Mouse (Mus musculus) limb, embryonic 12.5 days (tissue): Measurements from ENCODE around the gene Bbx. TPM values are rescaled to one million over a fixed set of nuclear protein-coding genes. Genes with fewer than 3 reads are reported as not detected.
A peak's percentile ranks its signal among the peaks of the same experiment; 100 is the strongest.

Source experiments
- ATAC-seq: fragments of 200-750 bp; cut with Nextera tagmentation; 2 replicates; pipeline ENCODE4 v1.8.0; 2017; ENCODE audit warnings: low read depth, moderate TSS enrichment; ENCODE audit not compliant: insufficient number of reproducible peaks, insufficient read depth, low FRiP score, low TSS enrichment
- H3K27ac ChIP-seq: fragments of 300-500 bp; sonication (generic); 2 replicates; pipeline ENCODE4 v1.5.1; 2016; ENCODE audit warnings: mild to moderate bottlenecking, moderate library complexity
- H3K27me3 ChIP-seq: fragments of 300-500 bp; sonication (generic); 2 replicates; pipeline ENCODE4 v1.6.1; 2016; ENCODE audit warnings: mild to moderate bottlenecking, moderate library complexity
- H3K36me3 ChIP-seq: fragments of 300-500 bp; sonication (generic); 2 replicates; pipeline ENCODE4 v1.6.1; 2016; ENCODE audit warnings: mild to moderate bottlenecking, moderate library complexity
- H3K4me1 ChIP-seq: fragments of 300-500 bp; sonication (generic); replicated peaks from 2 replicates; pipeline ENCODE4 v1.6.1; 2016
- H3K4me2 ChIP-seq: fragments of 300-500 bp; sonication (generic); 2 replicates; pipeline ENCODE4 v1.6.1; 2016; ENCODE audit warnings: mild to moderate bottlenecking, moderate library complexity
- H3K4me3 ChIP-seq: fragments of 300-500 bp; sonication (generic); replicated peaks from 2 replicates; pipeline ENCODE4 v1.5.1; 2016; ENCODE audit warnings: mild to moderate bottlenecking
- H3K9ac ChIP-seq: fragments of 300-500 bp; sonication (generic); replicated peaks from 2 replicates; pipeline ENCODE4 v1.6.1; 2016; ENCODE audit warnings: mild to moderate bottlenecking, moderate library complexity
- H3K9me3 ChIP-seq: fragments of 300-500 bp; sonication (generic); 2 replicates; pipeline ENCODE4 v1.6.1; 2016; ENCODE audit warnings: mild to moderate bottlenecking, moderate library complexity
- WGBS: fragments of 180-500 bp; shearing (Covaris S2); methylation state at CpG from one replicate; pipeline ENCODE4 v1.1.7; 2016; 5-methylcytosine and 5-hydroxymethylcytosine counted together
- polyA plus RNA-seq: library from polyadenylated mRNA; unstranded; fragments of >200 nt; fragmentation: Nextera tagmentation; extraction: Ambion mirVana; gene quantifications from 2 replicates; pipeline ENCODE4 v1.2.1, GENCODE M21; 2016

Gene Bbx
- polyA plus RNA-seq, 1 experiment from 2014 or later: 46.6 TPM

- Histone ChIP-seq H3K4me1 (no peaks in the 10 kb centered on the region), H3K9me3 (no peaks in the 10 kb centered on the region), H3K4me2 (no peak overlapping the region), H3K36me3 (peaks cover 40% of the 10 kb centered on the region), H3K4me3 (no peak overlapping the region), H3K27ac (no peak overlapping the region), H3K27me3 (no peaks in the 10 kb centered on the region), H3K9ac (no peak overlapping the region)
- WGBS: 96% methylated on average over 15 of the region's 15 CpGs
- no peak for ATAC-seq
Measured at GRCm38 (mm10) chr16:50200214-50200613, 232.0 kb downstream of the Bbx start.

DNA sequence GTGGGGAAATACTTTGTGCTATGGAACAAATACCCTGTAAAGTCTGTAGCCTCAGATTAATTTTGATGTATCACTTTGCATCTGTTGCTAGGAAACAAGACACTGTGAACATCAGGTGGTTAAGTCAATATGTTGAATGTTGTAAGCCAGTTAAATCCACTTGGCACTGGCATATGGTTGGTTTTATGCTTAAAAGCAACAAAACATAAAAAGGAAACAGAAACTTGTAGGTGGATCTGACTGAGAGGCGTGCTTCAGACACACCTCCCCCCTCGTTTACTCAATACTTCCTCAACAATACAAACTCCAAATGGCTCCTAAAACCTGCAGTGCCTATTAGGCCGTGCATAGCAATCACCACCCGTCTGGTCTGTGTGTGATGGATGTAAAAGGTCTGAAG, 236.1 kb downstream of the Bbx start:
- peaks cover 42% of the 10 kb centered on the region for H3K36me3 ChIP-seq
- H3K4me2 ChIP-seq: no peak overlapping the region
- H3K27me3 ChIP-seq: no peaks in the 10 kb centered on the region
- no peak overlapping the region for H3K9ac ChIP-seq
- no peaks in the 10 kb centered on the region for H3K4me1 ChIP-seq
- H3K4me3 ChIP-seq: no peak overlapping the region
- no peak for ATAC-seq
- H3K27ac ChIP-seq: no peak overlapping the region
- no peaks in the 10 kb centered on the region for H3K9me3 ChIP-seq
- WGBS: 31% methylated on average over 4 of the region's 4 CpGs

GRCm38 (mm10) chr16:50192626-50193025, 239.6 kb downstream of the Bbx start:
- peaks cover 18% of the 10 kb centered on the region; the same call in 1 of the 2 replicates for H3K36me3 ChIP-seq
- no peak overlapping the region for H3K27ac ChIP-seq
- H3K9me3 ChIP-seq: no peaks in the 10 kb centered on the region
- 100% methylated on average over 1 of the region's 1 CpGs for WGBS
- H3K9ac ChIP-seq: no peak overlapping the region
- no peaks in the 10 kb centered on the region for H3K4me1 ChIP-seq
- ATAC-seq: no peak
- no peaks in the 10 kb centered on the region for H3K27me3 ChIP-seq
- no peak overlapping the region for H3K4me3 ChIP-seq
- H3K4me2 ChIP-seq: no peak overlapping the region

- H3K36me3 ChIP-seq: peaks cover 10% of the 10 kb centered on the region; the same call in 1 of the 2 replicates
- H3K4me1 ChIP-seq: peaks cover 8% of the 10 kb centered on the region; the same call in 1 of the 2 replicates
- H3K4me3 ChIP-seq: no peak overlapping the region
- no peak overlapping the region for H3K9ac ChIP-seq
- no peak overlapping the region for H3K27ac ChIP-seq
- no peaks in the 10 kb centered on the region for H3K27me3 ChIP-seq
- WGBS: 63% methylated on average over 6 of the region's 6 CpGs
- H3K9me3 ChIP-seq: no peaks in the 10 kb centered on the region
- ATAC-seq: no peak
- no peak overlapping the region for H3K4me2 ChIP-seq
Measured at GRCm38 (mm10) chr16:50189108-50189507, 243.1 kb downstream of the Bbx start.

GRCm38 (mm10) chr16:50186604-50187003, 245.6 kb downstream of the Bbx start:
- Histone ChIP-seq H3K9ac (no peak overlapping the region), H3K9me3 (no peaks in the 10 kb centered on the region), H3K4me1 (peaks cover 8% of the 10 kb centered on the region; the same call in 1 of the 2 replicates), H3K4me2 (no peak overlapping the region), H3K36me3 (no peaks in the 10 kb centered on the region), H3K27ac (no peak overlapping the region), H3K4me3 (no peak overlapping the region), H3K27me3 (no peaks in the 10 kb centered on the region)
- 81% methylated on average over 6 of the region's 6 CpGs for WGBS
- no peak for ATAC-seq

DNA sequence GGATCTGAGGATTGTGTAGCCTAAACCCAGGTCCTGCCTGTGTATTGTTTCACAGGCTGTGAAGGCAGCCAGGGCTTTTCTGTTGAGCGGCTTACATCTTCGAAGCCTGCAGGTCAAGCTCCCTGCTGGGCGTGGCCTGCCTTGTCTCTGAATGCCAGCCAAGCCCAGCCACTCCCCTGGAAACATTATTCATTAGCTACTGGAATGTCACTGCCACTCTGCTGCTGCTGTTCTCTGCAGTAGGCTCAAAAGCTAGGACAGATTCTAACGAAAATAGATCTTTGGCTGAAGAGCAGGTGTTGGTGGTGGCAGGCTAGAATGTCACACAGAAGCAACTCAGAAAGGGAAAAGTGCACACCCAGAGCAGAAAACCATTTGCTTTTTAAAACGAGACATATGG, 247.1 kb downstream of the Bbx start:
- 21% methylated on average over 5 of the region's 5 CpGs for WGBS
- H3K9ac ChIP-seq: no peak overlapping the region
- no peak overlapping the region for H3K27ac ChIP-seq

DNA sequence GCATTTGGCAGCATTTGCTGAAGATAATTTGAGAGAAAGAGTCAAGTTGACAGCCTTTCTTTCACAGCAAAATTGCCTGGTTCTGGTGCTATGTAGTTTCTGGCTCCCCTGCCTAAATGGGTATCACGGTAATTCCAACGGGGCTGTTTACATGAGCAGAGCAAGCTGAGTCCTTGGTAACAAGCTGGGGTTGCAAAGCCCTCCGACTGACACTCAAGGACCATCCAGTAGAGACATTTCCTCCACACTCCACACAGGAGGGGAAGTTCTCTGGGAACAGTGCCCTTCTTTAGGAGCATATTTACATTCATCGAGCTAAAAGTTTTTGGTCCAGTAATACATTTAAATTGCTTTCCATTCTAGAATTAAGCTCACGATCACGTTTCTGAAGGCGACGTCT, 249.2 kb downstream of the Bbx start:
- 78% methylated on average over 8 of the region's 8 CpGs for WGBS
- Histone ChIP-seq H3K4me3 (no peak overlapping the region), H3K4me2 (no peak overlapping the region), H3K27me3 (no peaks in the 10 kb centered on the region), H3K36me3 (no peaks in the 10 kb centered on the region), H3K27ac (no peak overlapping the region), H3K9ac (no peak overlapping the region), H3K9me3 (no peaks in the 10 kb centered on the region), H3K4me1 (peaks cover 8% of the 10 kb centered on the region; the same call in 1 of the 2 replicates)
- no peak for ATAC-seq

More for the DNA sequence above, 247.1 kb downstream of the Bbx start:
- Histone ChIP-seq H3K4me2 (no peak overlapping the region), H3K4me3 (no peak overlapping the region), H3K9me3 (no peaks in the 10 kb centered on the region), H3K36me3 (no peaks in the 10 kb centered on the region), H3K4me1 (peaks cover 8% of the 10 kb centered on the region; the same call in 1 of the 2 replicates), H3K27me3 (no peaks in the 10 kb centered on the region)
- peak; percentile 66; the same call in 1 of the 2 replicates for ATAC-seq

GRCm38 (mm10) chr16:50182561-50182960, 249.6 kb downstream of the Bbx start:
- Histone ChIP-seq H3K4me1 (peaks cover 8% of the 10 kb centered on the region; the same call in 1 of the 2 replicates), H3K27ac (no peak overlapping the region), H3K27me3 (no peaks in the 10 kb centered on the region), H3K4me3 (no peak overlapping the region), H3K9me3 (no peaks in the 10 kb centered on the region), H3K4me2 (no peak overlapping the region), H3K36me3 (no peaks in the 10 kb centered on the region), H3K9ac (no peak overlapping the region)
- WGBS: 87% methylated on average over 10 of the region's 10 CpGs
- ATAC-seq: no peak

DNA sequence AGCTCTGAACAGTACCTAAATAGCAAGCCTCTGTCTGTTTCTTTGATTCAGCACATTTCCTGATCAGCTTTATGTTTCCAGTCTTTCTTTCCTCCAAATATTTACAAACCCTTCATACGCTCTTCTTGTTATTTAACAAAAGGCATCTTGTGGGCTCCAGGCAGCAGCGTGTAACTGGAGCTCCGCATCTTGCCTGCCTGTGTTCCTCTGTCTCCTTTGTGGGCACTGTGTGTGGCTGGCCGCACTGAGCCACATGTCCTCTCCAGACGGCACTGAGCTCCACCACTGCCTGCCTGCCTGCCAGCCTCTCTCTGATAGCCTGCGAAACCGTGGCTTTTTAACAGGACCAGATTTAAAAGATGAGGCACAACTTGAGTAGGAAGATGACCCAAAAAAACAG, 259.4 kb downstream of the Bbx start:
- ATAC-seq: no peak
- Histone ChIP-seq H3K9ac (no peak overlapping the region), H3K27me3 (no peaks in the 10 kb centered on the region), H3K27ac (no peak overlapping the region), H3K4me3 (no peak overlapping the region), H3K9me3 (no peaks in the 10 kb centered on the region), H3K36me3 (no peaks in the 10 kb centered on the region), H3K4me1 (no peaks in the 10 kb centered on the region), H3K4me2 (no peak overlapping the region)
- 59% methylated on average over 7 of the region's 7 CpGs for WGBS

- H3K4me1 ChIP-seq: no peaks in the 10 kb centered on the region; the same call in 1 of the 2 replicates
- H3K9me3 ChIP-seq: no peaks in the 10 kb centered on the region
- no peak overlapping the region for H3K9ac ChIP-seq
- H3K36me3 ChIP-seq: no peaks in the 10 kb centered on the region
- no peak overlapping the region for H3K4me3 ChIP-seq
- no peak for ATAC-seq
- 92% methylated on average over 5 of the region's 5 CpGs for WGBS
- H3K27me3 ChIP-seq: no peaks in the 10 kb centered on the region
- no peak overlapping the region for H3K4me2 ChIP-seq
- H3K27ac ChIP-seq: no peak overlapping the region
Measured at GRCm38 (mm10) chr16:50170812-50171211, 261.4 kb downstream of the Bbx start.

DNA sequence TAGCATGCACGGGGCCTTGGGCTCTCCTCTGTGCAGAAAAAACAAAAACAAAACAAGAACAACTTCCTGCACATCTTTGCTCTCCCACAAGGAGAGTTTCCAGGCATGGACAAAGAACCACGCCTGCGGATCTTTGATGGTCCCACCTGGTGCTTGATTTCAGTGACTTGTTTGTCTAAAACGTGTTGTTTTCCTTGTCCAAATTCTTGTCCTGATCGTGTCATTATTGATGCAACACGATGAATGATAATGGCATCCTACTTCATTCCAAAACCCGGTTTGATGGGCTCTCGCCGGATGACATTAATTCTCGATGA, 264.2 kb downstream of the Bbx start:
- H3K36me3 ChIP-seq: no peaks in the 10 kb centered on the region
- H3K27ac ChIP-seq: no peak overlapping the region
- no peaks in the 10 kb centered on the region; the same call in none of the 2 replicates for H3K4me1 ChIP-seq
- H3K9me3 ChIP-seq: no peaks in the 10 kb centered on the region
- no peak overlapping the region for H3K4me3 ChIP-seq
- no peak for ATAC-seq
- no peak overlapping the region for H3K4me2 ChIP-seq
- 86% methylated on average over 10 of the region's 10 CpGs for WGBS
- H3K27me3 ChIP-seq: no peaks in the 10 kb centered on the region
- no peak overlapping the region for H3K9ac ChIP-seq

- Histone ChIP-seq H3K9ac (no peak overlapping the region), H3K4me2 (no peak overlapping the region), H3K27ac (no peak overlapping the region), H3K4me3 (no peak overlapping the region), H3K27me3 (no peaks in the 10 kb centered on the region), H3K9me3 (no peaks in the 10 kb centered on the region), H3K4me1 (no peaks in the 10 kb centered on the region; the same call in none of the 2 replicates), H3K36me3 (no peaks in the 10 kb centered on the region)
- no peak for ATAC-seq
- 77% methylated on average over 16 of the region's 16 CpGs for WGBS
Measured at GRCm38 (mm10) chr16:50167231-50167982, 264.8 kb downstream of the Bbx start.
